Mouse (Mus musculus) spleen, adult 2 months (tissue): ENCODE results near the gene Calr4. TPM values are rescaled to one million over a fixed set of nuclear protein-coding genes. Genes with fewer than 3 reads are reported as not detected.

Source experiments
- DNase-seq, 2 experiments: peaks; one replicate each; pipeline versions ENCODE4 v3.0.0 to v3.0.0-alpha.2; 2012 to 2021; ENCODE audit warnings: low spot score in 2 of 2, low read depth in 1 of 2
- H3K27ac ChIP-seq: fragments of 200-500 bp; 2 replicates; pipeline ENCODE4 v1.5.1; 2012; ENCODE audit warnings: low read length, inconsistent platforms; ENCODE audit not compliant: insufficient read depth
- H3K27me3 ChIP-seq: fragments of 200-500 bp; 2 replicates; pipeline ENCODE4 v1.6.1; 2012; ENCODE audit warnings: mild to moderate bottlenecking, moderate library complexity, low read length, inconsistent platforms; ENCODE audit not compliant: control insufficient read depth, insufficient read depth
- H3K36me3 ChIP-seq: fragments of 200-500 bp; 2 replicates; pipeline ENCODE4 v1.6.1; 2012; ENCODE audit warnings: mild to moderate bottlenecking, low read length, inconsistent platforms; ENCODE audit not compliant: control insufficient read depth, insufficient read depth
- H3K4me1 ChIP-seq: fragments of 200-500 bp; 2 replicates; pipeline ENCODE4 v1.6.1; 2011; ENCODE audit warnings: inconsistent platforms; ENCODE audit not compliant: control insufficient read depth, insufficient read depth, insufficient read length
- H3K4me3 ChIP-seq: fragments of 200-500 bp; 2 replicates; pipeline ENCODE4 v1.5.1; 2011; ENCODE audit warnings: mild to moderate bottlenecking, inconsistent platforms; ENCODE audit not compliant: insufficient read depth, insufficient read length; ENCODE audit errors: extremely low read depth
- CTCF ChIP-seq: fragments of 200-500 bp; IDR thresholded peaks from 2 replicates; pipeline ENCODE4 v1.5.1; 2011; ENCODE audit warnings: mild to moderate bottlenecking, inconsistent platforms; ENCODE audit not compliant: insufficient read depth, insufficient read length, insufficient replicate concordance; ENCODE audit errors: extremely low read depth
- POLR2A ChIP-seq: fragments of 200-500 bp; IDR thresholded peaks from 2 replicates; pipeline ENCODE4 v1.6.1; 2011; ENCODE audit warnings: low read depth, low read length, inconsistent platforms
- polyA plus RNA-seq: library from polyadenylated mRNA; depleted of rRNA; stranded (reverse); fragments of >200 nt; gene quantifications from 2 replicates; pipeline ENCODE4 v1.2.3, GENCODE M21; 2012; rRNA removed

Calr4 gene
- polyA plus RNA-seq, 1 experiment: not detected

DNA sequence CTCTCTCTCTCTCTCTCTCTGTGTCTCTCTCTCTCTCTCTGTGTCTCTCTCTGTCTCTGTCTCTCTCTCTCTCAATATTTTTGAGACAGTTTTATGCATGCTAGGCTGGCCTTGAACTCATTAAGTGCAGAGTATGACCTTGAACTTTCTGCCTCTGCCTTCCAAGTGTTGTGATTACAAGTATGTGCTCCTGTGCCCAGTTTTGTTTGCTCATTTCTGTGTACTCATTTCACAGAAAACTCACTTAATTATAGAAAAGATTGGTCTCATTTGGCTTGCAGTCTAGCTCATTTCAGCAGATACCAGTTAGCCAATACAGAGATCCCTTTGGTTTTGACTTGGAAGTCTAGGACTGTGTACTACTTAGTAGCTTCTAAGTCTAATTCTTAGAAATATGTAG is 64.9 kb downstream of the Calr4 start:
- no peak overlapping the region for H3K4me3 ChIP-seq
- no peak overlapping the region for H3K27ac ChIP-seq
- no peak for TF ChIP-seq CTCF
- TF ChIP-seq POLR2A: no peak
- H3K27me3 ChIP-seq: no peaks in the 10 kb centered on the region
- H3K36me3 ChIP-seq: no peaks in the 10 kb centered on the region; the same call in 1 of the 2 replicates
- no peaks in the 10 kb centered on the region for H3K4me1 ChIP-seq
- no peak for DNase-seq

Other genes starting within 250 kb of the Calr4 start
- 17.7 and 23.0 TPM in 2 replicates for gene Nrd1, start 233.8 kb upstream of the Calr4 start, polyA plus RNA-seq
- gene Osbpl9, start 32.2 kb upstream of the Calr4 start, polyA plus RNA-seq: 63.5 and 67.8 TPM in 2 replicates
- 5.9 and 6.5 TPM in 2 replicates for gene Eps15, start 45.8 kb downstream of the Calr4 start, polyA plus RNA-seq
- 4.3 and 5.5 TPM in 2 replicates for gene Ttc39a, start 172.1 kb downstream of the Calr4 start, polyA plus RNA-seq